Mouse (Mus musculus): Measurements from ENCODE around the gene Bcar3. TPM values are rescaled to one million over a fixed set of nuclear protein-coding genes. Genes with fewer than 3 reads are reported as not detected.
A peak's percentile ranks its signal among the peaks of the same experiment; 100 is the strongest.

Gene Bcar3
- polyA plus RNA-seq, 1 experiment from 2014 or later = 33.8 TPM

DNA sequence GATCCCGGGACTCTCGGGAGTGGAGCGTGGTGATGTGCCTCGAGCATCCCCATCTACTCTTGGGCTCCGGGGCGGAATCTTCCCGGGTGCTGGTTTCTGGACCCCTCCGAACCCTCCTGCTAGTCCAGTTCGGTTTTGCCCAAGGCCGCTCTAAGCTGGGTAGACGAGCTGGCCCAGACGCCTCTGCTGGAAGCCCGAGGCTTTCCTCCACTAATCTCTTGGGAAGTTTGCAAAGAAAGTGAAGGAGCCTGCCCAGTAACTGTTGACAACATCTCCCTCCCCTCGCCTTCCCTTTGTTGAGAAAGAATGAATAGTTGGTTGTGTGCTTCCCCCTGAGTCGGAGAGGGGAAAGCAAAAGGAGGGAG is 126.5 kb downstream of the Bcar3 start:
- WGBS = under 1% methylated on average over 15 of the region's 15 CpGs
- peak overlapping the region; percentile 84 for H3K4me2 ChIP-seq (replicated peaks; ENCODE audit: low read depth)
- no peaks in the 10 kb centered on the region for H3K36me3 ChIP-seq (ENCODE audit: control insufficient read depth, insufficient read depth)
- peak overlapping the region; percentile 91 for H3K9ac ChIP-seq (ENCODE audit: low read depth, low read length)
- no peaks in the 10 kb centered on the region for H3K9me3 ChIP-seq (ENCODE audit: control insufficient read depth)
- H3K27ac ChIP-seq (ENCODE audit: low read depth, low read length) = peak overlapping the region; percentile 94
- peak; percentile 0; the same call in 1 of the 2 replicates for ATAC-seq
- H3K4me1 ChIP-seq (replicated peaks; ENCODE audit: control insufficient read depth, insufficient read depth, low read length) = peaks cover 3% of the 10 kb centered on the region; the same call in 1 of the 2 replicates
- no peaks in the 10 kb centered on the region for H3K27me3 ChIP-seq (replicated peaks; ENCODE audit: control insufficient read depth, insufficient read depth, low read length)
- H3K4me3 ChIP-seq (ENCODE audit: low read depth, low read length) = peak overlapping the region; percentile 73
- TF ChIP-seq CTCF (IDR thresholded peaks at IDR 0.05; ENCODE audit: low read depth) = no peak

DNA sequence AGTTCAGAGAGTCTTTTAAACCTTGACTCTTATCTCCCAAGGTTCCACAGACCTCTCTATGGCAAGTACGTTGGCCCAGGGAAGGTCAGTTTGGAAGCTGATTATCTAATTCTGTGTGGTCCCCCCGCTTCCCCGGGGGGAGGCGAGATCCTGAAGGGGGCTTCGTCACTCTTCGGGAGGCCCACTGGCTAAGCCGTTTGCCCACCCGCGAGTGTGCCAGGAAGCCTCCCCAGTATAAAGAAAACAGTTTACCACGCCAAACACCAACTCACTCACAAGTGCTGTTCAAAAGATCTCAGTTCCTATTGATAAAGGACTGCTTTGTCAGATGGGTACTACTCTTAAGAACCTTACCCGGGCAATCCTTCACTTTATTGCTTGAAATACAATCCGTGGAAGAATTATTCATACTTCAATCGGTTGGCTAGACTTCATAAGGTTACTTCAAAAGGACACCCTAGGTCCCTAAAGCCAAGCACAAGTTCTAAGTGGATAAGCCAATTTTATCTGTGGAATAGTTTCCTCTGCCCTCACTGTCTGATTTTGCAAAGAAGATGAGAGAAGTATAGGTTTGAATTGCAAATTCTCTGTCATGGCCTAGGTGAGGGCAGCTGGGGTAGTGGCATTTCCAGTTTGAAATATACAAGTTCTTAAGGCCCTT is 127.2 kb downstream of the Bcar3 start:
- Histone ChIP-seq H3K36me3 (ENCODE audit: control insufficient read depth, insufficient read depth) (no peaks in the 10 kb centered on the region), H3K4me3 (ENCODE audit: low read depth, low read length) (peak overlapping the region; percentile 73), H3K9me3 (ENCODE audit: control insufficient read depth) (no peaks in the 10 kb centered on the region), H3K9ac (ENCODE audit: low read depth, low read length) (peak overlapping the region; percentile 91; the same call in 1 of the 2 replicates), H3K4me1 (replicated peaks; ENCODE audit: control insufficient read depth, insufficient read depth, low read length) (peaks cover 3% of the 10 kb centered on the region; the same call in 1 of the 2 replicates), H3K4me2 (replicated peaks; ENCODE audit: low read depth) (peak overlapping the region; percentile 84), H3K27ac (ENCODE audit: low read depth, low read length) (peak overlapping the region; percentile 94), H3K27me3 (replicated peaks; ENCODE audit: control insufficient read depth, insufficient read depth, low read length) (no peaks in the 10 kb centered on the region)
- WGBS = 26% methylated on average over 13 of the region's 13 CpGs
- TF ChIP-seq CTCF (IDR thresholded peaks at IDR 0.05; ENCODE audit: low read depth) = no peak
- no peak for ATAC-seq

DNA sequence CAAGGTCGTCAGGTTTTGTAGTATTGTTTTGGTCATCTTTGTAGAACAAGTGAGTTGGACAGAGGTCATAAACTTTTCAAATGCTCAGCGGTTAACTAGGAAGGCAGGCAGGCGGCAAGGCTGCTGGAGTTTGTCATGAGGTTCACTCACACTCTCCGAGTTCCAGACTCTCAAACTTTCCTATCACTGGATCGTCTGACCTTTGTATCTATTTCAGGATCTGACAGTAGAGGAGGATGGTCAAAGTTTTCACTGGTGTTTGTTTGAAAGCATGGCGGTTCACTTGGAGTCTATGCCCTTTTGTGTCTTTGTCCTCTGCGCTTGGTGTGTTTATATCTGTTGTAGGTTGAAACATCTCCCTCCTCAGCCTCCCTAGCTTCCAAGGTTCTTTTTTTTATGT is 127.9 kb downstream of the Bcar3 start:
- no peak for TF ChIP-seq CTCF (IDR thresholded peaks at IDR 0.05; ENCODE audit: low read depth)
- H3K9ac ChIP-seq (ENCODE audit: low read depth, low read length) = no peak overlapping the region
- no peaks in the 10 kb centered on the region for H3K9me3 ChIP-seq (ENCODE audit: control insufficient read depth)
- H3K4me2 ChIP-seq (replicated peaks; ENCODE audit: low read depth) = peak overlapping the region; percentile 84
- H3K27ac ChIP-seq (ENCODE audit: low read depth, low read length) = peak overlapping the region; percentile 94
- 0 out of 2 replicates have a peak overlapping the region, but pooled peaks have one; percentile 73 for H3K4me3 ChIP-seq (ENCODE audit: low read depth, low read length)
- no peak for ATAC-seq
- H3K27me3 ChIP-seq (replicated peaks; ENCODE audit: control insufficient read depth, insufficient read depth, low read length) = no peaks in the 10 kb centered on the region
- peaks cover 5% of the 10 kb centered on the region; the same call in 1 of the 2 replicates for H3K36me3 ChIP-seq (ENCODE audit: control insufficient read depth, insufficient read depth)
- WGBS = 31% methylated on average over 7 of the region's 7 CpGs
- peaks cover 3% of the 10 kb centered on the region; the same call in 1 of the 2 replicates for H3K4me1 ChIP-seq (replicated peaks; ENCODE audit: control insufficient read depth, insufficient read depth, low read length)

DNA sequence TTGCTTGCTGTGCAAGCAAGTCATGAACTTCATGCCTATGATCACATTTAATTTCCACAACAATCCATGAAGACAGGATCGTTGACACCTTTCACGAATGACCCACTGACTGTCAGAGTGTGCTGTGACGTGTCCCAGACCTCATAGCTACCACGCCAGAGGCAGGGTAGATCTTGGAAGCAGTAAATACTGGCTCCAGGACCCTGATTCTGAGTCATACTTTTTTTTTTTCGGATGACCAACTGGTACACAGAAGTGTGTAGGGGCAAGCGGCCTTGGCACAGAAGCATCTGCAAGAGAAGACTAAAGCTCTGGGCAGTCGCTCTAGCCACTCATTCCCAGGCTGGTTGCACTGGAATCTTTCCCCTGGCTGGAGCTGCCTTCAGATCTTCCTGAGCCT is 128.3 kb downstream of the Bcar3 start:
- no peaks in the 10 kb centered on the region for H3K9me3 ChIP-seq (ENCODE audit: control insufficient read depth)
- H3K9ac ChIP-seq (ENCODE audit: low read depth, low read length) = no peak overlapping the region
- 68% methylated on average over 7 of the region's 7 CpGs for WGBS
- peaks cover 7% of the 10 kb centered on the region; the same call in 1 of the 2 replicates for H3K36me3 ChIP-seq (ENCODE audit: control insufficient read depth, insufficient read depth)
- H3K27ac ChIP-seq (ENCODE audit: low read depth, low read length) = peak overlapping the region; percentile 51
- H3K4me1 ChIP-seq (replicated peaks; ENCODE audit: control insufficient read depth, insufficient read depth, low read length) = peaks cover 3% of the 10 kb centered on the region; the same call in 1 of the 2 replicates
- H3K27me3 ChIP-seq (replicated peaks; ENCODE audit: control insufficient read depth, insufficient read depth, low read length) = no peaks in the 10 kb centered on the region
- H3K4me2 ChIP-seq (replicated peaks; ENCODE audit: low read depth) = peak overlapping the region; percentile 84
- H3K4me3 ChIP-seq (ENCODE audit: low read depth, low read length) = no peak overlapping the region
- ATAC-seq = no peak
- no peak for TF ChIP-seq CTCF (IDR thresholded peaks at IDR 0.05; ENCODE audit: low read depth)

DNA sequence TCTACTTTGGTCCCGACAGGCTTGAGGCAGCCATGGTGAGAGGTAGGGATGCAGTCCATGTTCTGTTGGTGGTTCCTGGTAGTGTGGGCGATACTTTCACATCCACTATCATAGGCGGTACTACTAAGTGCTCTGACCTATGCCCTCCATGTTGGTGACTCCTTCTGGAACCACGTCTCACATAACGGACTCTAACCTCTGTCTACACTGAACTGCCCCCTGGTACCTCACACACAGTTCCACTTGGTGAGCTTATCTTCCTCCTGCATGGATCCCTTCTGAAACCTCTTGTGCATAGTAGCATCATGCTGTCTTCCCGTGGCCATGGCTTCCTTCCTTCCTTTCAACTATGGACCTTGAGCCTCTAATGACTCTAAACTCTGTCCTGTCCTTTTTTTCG is 129.7 kb downstream of the Bcar3 start:
- Histone ChIP-seq H3K9ac (ENCODE audit: low read depth, low read length) (no peak overlapping the region), H3K36me3 (ENCODE audit: control insufficient read depth, insufficient read depth) (peaks cover 7% of the 10 kb centered on the region; the same call in 1 of the 2 replicates), H3K27me3 (replicated peaks; ENCODE audit: control insufficient read depth, insufficient read depth, low read length) (no peaks in the 10 kb centered on the region), H3K27ac (ENCODE audit: low read depth, low read length) (peak overlapping the region; percentile 68), H3K9me3 (ENCODE audit: control insufficient read depth) (no peaks in the 10 kb centered on the region), H3K4me2 (replicated peaks; ENCODE audit: low read depth) (no peak overlapping the region), H3K4me1 (replicated peaks; ENCODE audit: control insufficient read depth, insufficient read depth, low read length) (peaks cover 3% of the 10 kb centered on the region; the same call in 1 of the 2 replicates), H3K4me3 (ENCODE audit: low read depth, low read length) (no peak overlapping the region)
- ATAC-seq = peak; percentile 75
- 41% methylated on average over 7 of the region's 7 CpGs for WGBS
- TF ChIP-seq CTCF (IDR thresholded peaks at IDR 0.05; ENCODE audit: low read depth) = no peak

DNA sequence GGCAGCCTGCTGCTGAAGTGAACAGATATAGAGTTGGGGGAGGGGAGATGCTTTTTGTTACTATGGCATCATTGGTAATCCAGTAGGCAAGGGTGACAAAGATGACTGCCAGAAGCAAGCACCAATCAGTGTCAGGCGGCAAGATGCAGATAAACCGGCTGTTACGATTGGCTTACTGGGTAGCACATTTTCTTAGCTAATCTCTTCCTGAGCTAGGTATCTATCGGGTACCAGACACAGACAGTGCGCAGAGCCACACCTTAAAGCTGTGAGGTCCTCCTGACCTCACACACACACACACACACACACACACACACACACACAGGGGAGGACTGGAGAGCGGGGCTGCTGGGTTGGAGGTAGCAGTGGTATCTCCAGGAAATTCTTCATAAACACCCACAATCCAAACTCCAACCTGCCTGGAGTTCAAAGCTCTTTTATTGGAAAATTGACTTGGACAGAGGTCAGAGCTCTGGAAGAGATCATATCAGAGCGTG is 134.4 kb downstream of the Bcar3 start:
- no peaks in the 10 kb centered on the region for H3K27me3 ChIP-seq (replicated peaks; ENCODE audit: control insufficient read depth, insufficient read depth, low read length)
- peak overlapping the region; percentile 13; the same call in 1 of the 2 replicates for H3K4me2 ChIP-seq (replicated peaks; ENCODE audit: low read depth)
- no peak overlapping the region for H3K9ac ChIP-seq (ENCODE audit: low read depth, low read length)
- TF ChIP-seq CTCF (IDR thresholded peaks at IDR 0.05; ENCODE audit: low read depth) = no peak
- H3K4me1 ChIP-seq (replicated peaks; ENCODE audit: control insufficient read depth, insufficient read depth, low read length) = peaks cover 4% of the 10 kb centered on the region; the same call in 1 of the 2 replicates
- ATAC-seq = peak; percentile 82
- no peak overlapping the region for H3K4me3 ChIP-seq (ENCODE audit: low read depth, low read length)
- peaks cover 7% of the 10 kb centered on the region; the same call in 1 of the 2 replicates for H3K36me3 ChIP-seq (ENCODE audit: control insufficient read depth, insufficient read depth)
- WGBS = 31% methylated on average over 7 of the region's 7 CpGs
- H3K9me3 ChIP-seq (ENCODE audit: control insufficient read depth) = no peaks in the 10 kb centered on the region
- H3K27ac ChIP-seq (ENCODE audit: low read depth, low read length) = peak overlapping the region; percentile 60; the same call in 1 of the 2 replicates

Data from intestine, postnatal 0 days (tissue).